Mouse (Mus musculus) liver, embryonic 14.5 days (tissue): ENCODE measurements at regions not wholly inside any gene's neighbourhood (a gene's known extent, or its start where the extent isn't known, plus 50 kb on each side); places are given as distances from the start of the nearest gene placed in this dataset.

Experiments
- ATAC-seq: fragments of 200-750 bp; cut with Nextera tagmentation; 2 replicates; pipeline ENCODE4 v1.8.0; 2017; ENCODE audit warnings: moderate number of reproducible peaks, mild to moderate bottlenecking, moderate library complexity; ENCODE audit not compliant: insufficient read depth
- DNase-seq, 3 experiments: peaks; one replicate each; pipeline ENCODE4 v3.0.0-alpha.2; 2012 to 2013; ENCODE audit warnings: low read depth in 3 of 3, low spot score in 3 of 3
- H3K27ac ChIP-seq: fragments of 300-500 bp; sonication (generic); 2 replicates; pipeline ENCODE4 v1.5.1; 2014; ENCODE audit warnings: moderate library complexity, mild to moderate bottlenecking, control low read depth, inconsistent platforms
- H3K27me3 ChIP-seq: fragments of 300-500 bp; sonication (generic); 2 replicates; pipeline ENCODE4 v1.6.1; 2014; ENCODE audit warnings: mild to moderate bottlenecking, low read length, moderate library complexity; ENCODE audit not compliant: control insufficient read depth, insufficient read depth
- H3K36me3 ChIP-seq: fragments of 300-500 bp; sonication (generic); replicated peaks from 2 replicates; pipeline ENCODE4 v1.6.1; 2014; ENCODE audit warnings: low read depth; ENCODE audit not compliant: control insufficient read depth, insufficient read depth
- H3K4me1 ChIP-seq, 2 experiments: fragments of 200-500 bp in 1 of 2; fragments of 300-500 bp in 1 of 2; sonication (generic) in 1 of 2; replicated peaks; 2 replicates each; pipeline ENCODE4 v1.6.1; 2012 to 2014; ENCODE audit warnings: antibody characterized with exemption in 1 of 2, inconsistent platforms in 1 of 2, low read length in 1 of 2; ENCODE audit not compliant: control insufficient read depth in 2 of 2, insufficient read depth in 2 of 2
- H3K4me2 ChIP-seq: fragments of 300-500 bp; sonication (generic); 2 replicates; pipeline ENCODE4 v1.6.1; 2014; ENCODE audit warnings: low read depth, mild to moderate bottlenecking, control low read depth, moderate library complexity
- H3K4me3 ChIP-seq, 2 experiments: fragments of 200-500 bp in 1 of 2; fragments of 300-500 bp in 1 of 2; sonication (generic) in 1 of 2; 2 replicates each; pipeline ENCODE4 v1.5.1; 2012 to 2014; ENCODE audit warnings: low read depth in 2 of 2, low read length in 2 of 2, mild to moderate bottlenecking in 2 of 2, control low read depth in 1 of 2, inconsistent platforms in 1 of 2, moderate library complexity in 1 of 2; ENCODE audit not compliant: insufficient read depth in 1 of 2
- H3K9ac ChIP-seq: fragments of 300-500 bp; sonication (generic); replicated peaks from 2 replicates; pipeline ENCODE4 v1.6.1; 2014; ENCODE audit warnings: mild to moderate bottlenecking, control low read depth, moderate library complexity
- H3K9me3 ChIP-seq: fragments of 300-500 bp; sonication (generic); 2 replicates; pipeline ENCODE4 v1.6.1; 2016; ENCODE audit warnings: low read length, mixed read lengths; ENCODE audit not compliant: control insufficient read depth
- CTCF ChIP-seq: IDR thresholded peaks from 2 replicates; pipeline ENCODE4 v1.5.1; 2016; ENCODE audit warnings: antibody characterized with exemption, low read depth, control low read depth
- EP300 ChIP-seq: IDR thresholded peaks from 2 replicates; pipeline ENCODE4 v1.6.1; 2016; ENCODE audit warnings: antibody characterized with exemption, low read depth
- WGBS: fragments of 180-500 bp; shearing (Covaris S2); extraction: QIAGEN DNeasy Blood & Tissue Kit; methylation state at CpG from one replicate; pipeline ENCODE4 v1.1.7; 2014; ENCODE audit not compliant: insufficient replicate concordance; 5-methylcytosine and 5-hydroxymethylcytosine counted together

GRCm38 (mm10) chr6:117627461-117627860 is 213.5 kb upstream of the Zfp637 start:
- no peaks in the 10 kb centered on the region for H3K9me3 ChIP-seq
- no peaks in the 10 kb centered on the region for H3K36me3 ChIP-seq
- no peaks in the 10 kb centered on the region for H3K27me3 ChIP-seq
- no peak for DNase-seq
- H3K9ac ChIP-seq = no peak overlapping the region
- no peak for ATAC-seq
- no peak overlapping the region for H3K4me3 ChIP-seq
- H3K27ac ChIP-seq = no peak overlapping the region
- WGBS = 49% methylated on average over 3 of the region's 3 CpGs
- H3K4me2 ChIP-seq = no peak overlapping the region
- no peaks in the 10 kb centered on the region for H3K4me1 ChIP-seq
- TF ChIP-seq CTCF (no peak), EP300 (no peak)

GRCm38 (mm10) chr6:117646628-117647027 is 194.4 kb upstream of the Zfp637 start:
- no peak overlapping the region for H3K4me3 ChIP-seq
- H3K4me1 ChIP-seq = no peaks in the 10 kb centered on the region
- no peak overlapping the region for H3K4me2 ChIP-seq
- H3K9me3 ChIP-seq = no peaks in the 10 kb centered on the region
- WGBS = 57% methylated on average over 8 of the region's 8 CpGs
- H3K9ac ChIP-seq = no peak overlapping the region
- ATAC-seq (no peak), DNase-seq (no peak)
- H3K27me3 ChIP-seq = no peaks in the 10 kb centered on the region
- TF ChIP-seq CTCF = no peak
- no peak for TF ChIP-seq EP300
- no peaks in the 10 kb centered on the region for H3K36me3 ChIP-seq
- no peak overlapping the region for H3K27ac ChIP-seq

GRCm38 (mm10) chr6:117650541-117650940 is 190.4 kb upstream of the Zfp637 start:
- Histone ChIP-seq H3K4me1 (no peaks in the 10 kb centered on the region; a peak in 1 of 4 replicates), H3K9me3 (no peaks in the 10 kb centered on the region), H3K27ac (no peak overlapping the region), H3K27me3 (no peaks in the 10 kb centered on the region), H3K4me3 (no peak overlapping the region), H3K9ac (no peak overlapping the region), H3K36me3 (no peaks in the 10 kb centered on the region), H3K4me2 (no peak overlapping the region)
- 53% methylated on average over 5 of the region's 5 CpGs for whole genome bisulfite sequencing
- TF ChIP-seq CTCF = no peak
- no peak for TF ChIP-seq EP300
- DNase-seq = no peak
- no peak for ATAC-seq

- H3K9me3 ChIP-seq = no peaks in the 10 kb centered on the region
- no peaks in the 10 kb centered on the region; a peak in 1 of 4 replicates for H3K4me1 ChIP-seq
- DNase-seq (no peak), ATAC-seq (no peak)
- no peaks in the 10 kb centered on the region for H3K27me3 ChIP-seq
- WGBS = 59% methylated on average over 4 of the region's 4 CpGs
- H3K36me3 ChIP-seq = no peaks in the 10 kb centered on the region
- no peak overlapping the region for H3K4me3 ChIP-seq
- H3K4me2 ChIP-seq = no peak overlapping the region
- H3K27ac ChIP-seq = no peak overlapping the region
- TF ChIP-seq CTCF = no peak
- TF ChIP-seq EP300 = no peak
- H3K9ac ChIP-seq = no peak overlapping the region
These were observed 189.4 kb upstream of the Zfp637 start for GRCm38 (mm10) chr6:117651551-117651950.

- H3K27ac ChIP-seq = no peak overlapping the region
- H3K36me3 ChIP-seq = no peaks in the 10 kb centered on the region
- TF ChIP-seq EP300 (no peak), CTCF (no peak)
- no peak overlapping the region for H3K4me3 ChIP-seq
- no peaks in the 10 kb centered on the region for H3K27me3 ChIP-seq
- no peak for ATAC-seq
- no peak for DNase-seq
- H3K9me3 ChIP-seq = no peaks in the 10 kb centered on the region
- H3K4me1 ChIP-seq = no peaks in the 10 kb centered on the region; a peak in 1 of 4 replicates
- no peak overlapping the region for H3K4me2 ChIP-seq
- 26% methylated on average over 3 of the region's 3 CpGs for WGBS
- no peak overlapping the region for H3K9ac ChIP-seq
These were observed 189.0 kb upstream of the Zfp637 start for GRCm38 (mm10) chr6:117652012-117652411.
